Mouse (Mus musculus): ENCODE measurements around the gene Dchs1. TPM values are rescaled to one million over a fixed set of nuclear protein-coding genes. Genes with fewer than 3 reads are reported as not detected.

Gene Dchs1
- total RNA-seq, 2 experiments from 2014 or later = 8.6 to 11.5 TPM

DNA sequence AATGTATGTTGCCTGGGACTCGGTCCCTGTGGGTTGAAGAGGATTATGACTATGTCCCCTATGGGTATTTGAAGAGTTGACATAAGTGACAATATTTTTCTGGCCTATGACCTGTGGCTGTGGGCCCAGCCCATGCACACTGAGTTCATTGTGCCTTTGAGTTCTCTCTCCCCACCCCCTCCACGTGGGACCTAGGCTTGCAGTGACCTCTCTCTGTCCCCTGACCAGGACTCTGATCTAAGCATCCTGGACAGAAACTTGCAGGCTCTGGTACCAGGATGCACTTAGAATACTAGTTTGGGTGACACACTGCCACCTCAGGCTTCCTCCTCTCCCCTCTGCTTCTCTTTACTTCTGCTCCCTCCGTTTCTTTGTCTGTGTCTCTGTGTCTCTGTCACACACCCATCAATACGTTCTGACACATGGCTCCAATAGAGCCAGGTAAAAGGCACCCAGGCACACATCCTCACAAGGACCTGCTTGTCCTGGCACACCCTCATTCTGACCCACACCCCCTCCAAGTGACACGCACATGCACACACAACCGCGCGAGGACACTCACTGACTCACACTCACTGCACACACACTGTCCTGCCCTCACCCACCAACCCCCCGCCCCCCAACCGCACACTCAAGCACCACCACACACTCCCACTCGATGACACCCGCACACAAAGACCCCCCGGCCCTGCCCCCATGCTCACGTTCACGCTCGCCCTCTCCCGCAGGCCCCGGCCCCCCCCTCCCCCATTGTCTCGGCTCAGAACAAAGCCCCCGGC, 759 bp downstream of the Dchs1 start:
- intact Hi-C loops (cut with DNase I) = no loop called here
- no peak for DNase-seq (ENCODE audit: low spot score in 2 of 2)

DNA sequence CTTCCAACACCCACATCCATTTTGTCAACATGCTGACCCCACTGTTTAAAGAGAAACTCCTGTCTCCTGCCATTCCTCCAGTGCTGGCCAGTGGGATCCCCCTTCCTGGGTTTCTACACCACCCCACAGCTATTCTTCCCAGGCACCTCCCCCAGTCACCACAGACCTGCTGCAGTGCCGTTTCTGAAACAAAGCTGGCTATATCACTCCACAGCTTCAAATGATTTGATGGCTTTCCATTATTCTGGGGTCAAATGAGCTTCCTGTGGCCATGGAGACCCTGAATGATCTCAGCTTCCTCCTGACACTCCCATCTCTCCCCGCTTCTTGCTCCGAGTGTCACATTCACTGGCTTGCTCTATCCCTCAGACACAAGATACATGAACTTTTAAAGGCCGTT, 2.9 kb downstream of the Dchs1 start:
- intact Hi-C loops (cut with DNase I) = no loop called here

DNA sequence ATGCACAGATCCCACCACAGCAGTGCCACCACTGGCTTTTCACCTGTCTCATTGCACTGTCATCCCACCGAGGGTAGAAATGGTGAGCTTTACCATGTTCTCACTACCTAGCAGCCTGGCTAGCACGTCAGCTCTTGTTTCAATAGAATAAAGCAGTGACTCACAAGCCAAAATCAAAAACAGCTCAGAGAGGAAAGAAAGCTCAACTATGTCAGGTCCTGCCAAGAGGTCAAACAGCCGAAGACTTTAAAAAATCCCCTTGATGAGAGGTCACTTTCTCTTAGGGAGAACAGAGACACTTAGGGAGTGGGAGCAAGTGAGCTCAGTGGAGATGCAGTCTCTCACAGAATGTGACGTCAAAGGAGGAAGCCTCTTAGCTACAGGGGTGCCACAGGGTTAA, 3.6 kb downstream of the Dchs1 start:
- DNase-seq (ENCODE audit: low spot score in 2 of 2) = no peak
- intact Hi-C loops (cut with DNase I) = no loop called here

More for the DNA sequence above, 2.9 kb downstream of the Dchs1 start:
- DNase-seq (ENCODE audit: low spot score in 2 of 2) = no peak

DNA sequence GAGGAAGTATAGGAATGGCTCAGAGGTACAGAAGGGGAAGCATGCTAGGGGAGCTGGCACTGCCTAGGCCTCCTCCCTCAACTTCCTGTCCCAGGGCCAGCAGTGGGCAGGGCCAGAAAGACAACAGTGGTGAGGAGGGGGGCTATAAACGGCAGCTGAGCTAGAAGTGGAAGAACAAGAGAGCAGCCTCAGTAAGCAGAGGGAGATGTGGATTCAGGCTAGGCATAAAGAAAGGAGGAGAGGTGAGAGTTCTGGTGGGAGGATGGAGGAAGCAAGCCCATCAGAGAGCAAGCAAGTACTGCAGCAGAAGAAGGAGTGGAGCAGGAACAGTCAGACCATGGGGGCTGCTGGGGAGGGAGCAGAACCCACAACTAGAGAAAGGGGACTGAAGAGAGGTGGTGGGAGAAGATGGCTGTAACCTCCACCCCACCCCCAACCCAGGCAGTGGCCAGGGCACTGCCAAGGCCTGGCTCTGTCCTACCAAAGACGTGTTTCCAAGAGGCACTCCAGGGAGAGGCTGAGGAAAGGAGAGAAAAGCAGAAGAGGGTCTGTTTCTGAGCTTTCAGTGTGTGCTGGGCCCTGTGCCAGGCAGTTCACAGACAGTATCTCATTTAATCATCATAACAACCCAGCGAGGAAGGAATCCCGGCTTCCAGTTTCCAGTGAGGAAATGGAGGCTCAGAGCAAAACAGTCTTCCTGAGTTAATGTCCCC, 8.7 kb downstream of the Dchs1 start:
- DNase-seq (ENCODE audit: low spot score in 2 of 2) = no peak
- intact Hi-C loops (cut with DNase I) = no loop called here

DNA sequence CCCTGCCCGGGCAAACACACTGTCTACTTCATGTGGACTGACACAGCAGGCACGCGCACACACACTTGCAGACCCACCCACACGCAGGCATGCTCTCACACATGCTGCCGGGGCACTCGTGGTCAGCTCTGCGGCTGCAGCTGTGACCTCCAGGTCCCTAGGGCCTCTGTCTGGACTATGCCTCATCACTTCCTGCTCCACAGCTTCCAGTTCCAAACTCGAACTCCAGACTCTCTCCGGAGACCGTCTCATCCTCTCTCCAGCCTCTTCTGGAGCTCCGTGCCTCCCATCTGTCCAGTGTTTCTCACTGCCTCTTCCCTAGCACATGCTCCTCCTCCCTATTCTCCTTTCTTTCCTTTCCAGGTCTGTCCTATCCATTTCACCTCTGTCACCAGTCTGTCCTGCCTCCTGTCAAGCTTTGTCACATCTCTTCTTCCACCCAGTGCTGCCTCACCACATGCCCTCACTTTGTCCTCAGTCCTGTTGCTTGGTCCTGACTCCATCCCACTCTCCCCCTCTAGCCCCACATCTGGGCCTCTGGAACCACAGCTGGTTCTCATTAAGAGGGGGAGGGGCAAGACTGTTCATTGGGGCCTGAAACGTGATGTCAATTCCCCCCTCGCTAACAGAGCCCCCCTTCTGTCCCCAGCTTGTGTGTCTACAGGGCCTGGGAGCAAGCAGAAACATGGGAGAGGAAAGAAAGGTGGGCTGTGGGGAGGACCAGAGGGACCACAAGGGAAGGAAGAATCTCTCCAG, 9.5 kb downstream of the Dchs1 start:
- DNase-seq (ENCODE audit: low spot score in 2 of 2) = no peak
- intact Hi-C loops (cut with DNase I) = no loop called here

DNA sequence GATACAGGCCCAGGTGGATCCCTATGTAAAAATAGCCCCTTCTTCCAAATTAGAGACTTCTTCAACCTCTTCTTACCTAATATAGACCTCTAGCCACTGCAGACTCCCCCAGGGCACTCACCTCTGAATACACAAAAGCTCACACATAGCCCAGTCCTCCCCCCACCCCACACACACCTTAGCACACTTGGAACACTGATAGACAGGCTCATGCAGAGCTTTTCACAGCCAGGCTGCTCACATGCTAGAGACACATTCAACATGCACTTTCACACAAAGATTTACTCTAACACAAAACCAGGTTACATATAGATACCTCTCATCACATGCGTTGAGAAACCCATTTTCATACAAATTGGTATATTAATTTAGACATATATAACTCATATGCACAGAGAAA, 10.1 kb downstream of the Dchs1 start:
- intact Hi-C loops (cut with DNase I) = no loop called here
- DNase-seq (ENCODE audit: low spot score in 2 of 2) = no peak

DNA sequence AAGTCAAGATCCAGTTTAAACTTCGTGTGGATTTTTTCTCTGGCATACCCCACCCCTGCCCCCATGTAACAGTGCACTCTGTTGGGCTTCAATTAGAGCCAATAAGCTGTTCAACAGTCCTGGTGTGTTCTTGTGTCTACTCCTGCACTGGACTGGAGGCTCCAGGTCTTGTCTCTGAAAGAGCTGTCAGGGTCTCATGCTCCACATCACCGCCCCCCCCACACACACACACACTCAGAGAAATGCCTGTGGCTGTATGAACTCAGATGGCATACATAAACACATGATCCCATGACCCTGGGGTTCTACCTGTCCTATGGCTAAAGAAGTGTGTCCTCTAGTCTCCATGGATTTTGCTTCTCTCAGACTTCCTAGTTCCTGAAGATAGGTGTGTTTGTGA, 11.4 kb downstream of the Dchs1 start:
- no peak for DNase-seq (ENCODE audit: low spot score in 2 of 2)
- intact Hi-C loops (cut with DNase I) = no loop called here

DNA sequence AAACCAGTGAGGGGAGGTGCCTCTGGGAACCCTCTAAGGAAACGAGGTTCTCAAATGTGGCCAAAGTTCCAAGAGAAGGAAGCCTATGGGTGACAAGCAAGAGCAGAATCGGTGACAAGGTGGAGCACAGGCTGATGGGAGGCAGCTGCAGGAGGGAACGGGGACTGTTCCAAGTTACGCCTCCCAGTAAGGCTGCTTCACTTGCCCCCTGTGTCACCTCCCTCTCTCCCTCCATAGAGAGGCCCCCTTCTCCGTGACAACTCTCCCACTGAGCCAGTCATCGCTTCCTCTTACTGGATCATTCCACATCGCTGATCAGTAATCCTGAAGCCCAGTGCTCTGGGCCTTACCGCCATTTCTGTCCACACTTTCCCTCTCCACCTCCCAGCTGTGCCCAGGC, 12.8 kb downstream of the Dchs1 start:
- intact Hi-C loops (cut with DNase I) = no loop called here
- DNase-seq (ENCODE audit: low spot score in 2 of 2) = no peak

DNA sequence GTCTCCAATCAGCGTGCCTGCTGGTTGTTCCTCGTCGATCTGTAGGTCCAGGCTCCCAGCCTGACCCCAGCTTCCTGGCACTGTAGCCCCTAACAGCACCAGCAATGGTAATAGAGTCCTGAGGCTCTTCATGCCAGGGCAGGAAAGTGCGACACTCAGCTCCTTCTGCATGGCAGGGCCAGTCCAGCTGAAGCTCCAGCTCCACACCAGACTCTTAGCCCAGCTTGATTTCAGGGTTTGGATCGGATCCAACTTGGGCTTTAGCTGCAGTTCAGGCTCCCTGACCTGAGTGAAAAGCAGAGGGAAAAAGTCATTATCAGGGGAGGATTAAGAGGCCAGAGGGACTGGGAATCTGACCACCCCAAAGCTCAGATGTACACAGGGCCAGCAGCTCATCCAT, 14.4 kb downstream of the Dchs1 start:
- DNase-seq (ENCODE audit: low spot score in 2 of 2) = no peak
- intact Hi-C loops (cut with DNase I) = no loop called here

DNA sequence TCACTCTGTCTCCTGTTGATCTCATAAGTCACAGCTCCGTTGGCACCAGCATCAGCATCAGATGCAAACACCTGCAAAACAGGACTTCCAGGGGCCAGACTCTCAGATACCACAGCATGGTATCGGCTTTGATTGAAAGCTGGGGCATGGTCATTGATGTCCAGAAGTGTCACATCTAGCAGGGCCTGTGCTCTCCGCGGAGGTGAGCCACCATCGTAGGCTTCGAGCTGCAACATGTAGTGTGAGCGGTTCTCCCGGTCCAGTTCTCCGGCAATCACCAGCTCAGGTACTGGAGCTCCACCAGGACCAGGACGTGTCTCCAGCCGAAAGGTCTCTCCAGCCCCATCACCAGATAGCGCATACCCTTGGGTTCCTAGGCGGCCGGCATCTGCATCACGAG, 15.1 kb downstream of the Dchs1 start:
- no peak for DNase-seq (ENCODE audit: low spot score in 2 of 2)
- intact Hi-C loops (cut with DNase I) = no loop called here

DNA sequence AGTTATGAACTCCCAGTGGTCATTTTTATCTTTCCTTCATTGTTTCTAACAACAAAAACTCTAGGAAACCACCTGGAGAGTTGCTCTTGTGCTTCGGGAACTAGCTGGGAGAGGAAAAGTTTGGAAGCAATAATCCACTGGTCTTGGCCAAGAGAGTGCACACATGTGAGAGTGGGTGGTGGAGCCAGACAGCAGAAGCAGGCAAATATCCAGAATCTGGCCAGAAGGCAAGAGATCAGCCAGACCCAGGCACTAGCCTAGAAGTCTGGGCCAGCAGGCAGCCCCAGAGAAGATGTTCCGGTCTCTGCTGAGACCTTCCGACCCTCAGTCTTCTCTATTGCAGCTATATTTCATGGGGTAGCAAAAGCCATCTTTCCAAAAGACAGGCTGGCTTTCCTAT, 17.5 kb downstream of the Dchs1 start:
- no peak for DNase-seq (ENCODE audit: low spot score in 2 of 2)
- intact Hi-C loops (cut with DNase I) = no loop called here

DNA sequence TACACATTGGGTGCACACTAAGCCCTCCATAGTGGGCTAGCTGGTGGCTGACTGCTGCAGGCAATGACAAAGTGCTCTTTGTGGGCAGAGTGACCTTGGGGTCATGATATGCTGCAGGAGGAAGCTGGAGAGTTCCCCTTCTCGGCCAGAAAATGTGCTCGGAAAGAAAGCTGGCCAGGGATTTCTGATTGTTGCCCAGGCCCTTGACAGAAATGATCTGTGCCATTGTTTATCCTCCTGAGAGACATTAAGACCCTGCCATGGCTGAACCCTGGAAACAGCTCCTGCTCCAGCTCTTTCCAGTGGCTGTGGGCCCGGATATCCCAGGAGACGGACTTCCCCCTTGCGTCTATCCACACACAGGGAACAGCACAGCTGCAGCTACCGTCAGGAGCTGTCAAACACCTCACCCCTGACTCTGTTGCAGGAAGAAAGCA, 19.7 kb downstream of the Dchs1 start:
- intact Hi-C loops (cut with DNase I) = no loop called here
- no peak for DNase-seq (ENCODE audit: low spot score in 2 of 2)

DNA sequence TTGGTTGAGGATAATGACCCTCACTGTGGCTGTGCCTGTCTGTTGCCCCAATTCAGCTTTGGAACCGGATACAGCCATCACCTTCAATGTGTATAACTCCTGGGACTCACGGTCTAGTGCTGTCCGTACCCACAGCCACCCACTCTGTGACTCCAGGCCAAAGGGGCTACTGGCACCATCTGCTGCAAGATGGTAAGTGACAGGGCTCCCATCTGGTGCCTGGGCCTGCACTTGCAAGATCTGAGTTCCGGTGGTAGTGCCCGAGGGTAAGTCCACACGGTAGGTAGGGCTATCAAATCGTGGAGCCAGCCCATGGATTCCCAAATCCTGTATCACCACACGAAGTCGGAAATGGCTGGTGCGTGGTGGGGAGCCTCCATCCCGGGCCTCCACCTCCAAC, 23.1 kb downstream of the Dchs1 start:
- no peak for DNase-seq (ENCODE audit: low spot score in 2 of 2)
- intact Hi-C loops (cut with DNase I) = no loop called here

DNA sequence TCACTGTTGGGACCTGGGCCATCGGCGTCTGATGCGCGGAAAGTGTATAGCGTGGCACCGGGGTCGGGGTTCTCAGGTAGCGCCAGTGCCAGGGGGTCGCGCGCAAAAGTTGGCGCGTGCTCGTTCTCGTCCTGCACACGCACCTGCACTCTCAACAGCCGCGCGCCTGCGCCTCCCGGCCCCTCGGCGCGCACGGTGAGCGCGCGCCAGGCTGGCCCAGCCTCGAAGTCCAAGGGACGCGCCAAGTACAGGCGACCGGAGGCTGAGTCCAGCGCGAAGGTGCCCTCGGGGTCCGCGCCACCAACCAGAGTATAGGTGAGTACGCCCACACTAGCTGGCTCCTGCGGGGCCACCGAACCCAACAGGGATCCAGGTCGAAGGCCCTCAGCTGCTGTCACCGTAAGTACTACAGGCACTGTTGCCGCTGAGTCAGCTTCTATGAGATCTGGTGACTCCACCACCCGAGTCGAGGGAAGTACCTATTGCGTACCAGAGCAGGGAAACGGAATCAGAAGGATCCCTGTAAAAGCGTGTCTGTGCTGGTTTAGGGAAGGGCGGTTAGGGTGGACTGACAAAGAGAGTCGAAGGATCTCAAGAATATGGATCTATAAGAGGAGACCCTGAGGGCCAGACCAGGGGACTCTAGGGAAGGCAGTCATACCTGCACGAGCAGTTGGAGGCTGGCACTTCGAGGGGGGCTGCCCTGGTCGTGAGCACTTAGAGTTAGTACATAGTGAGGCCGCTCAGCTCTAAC, 24.8 kb downstream of the Dchs1 start:
- no peak for DNase-seq (ENCODE audit: low spot score in 2 of 2)
- intact Hi-C loops (cut with DNase I) = no loop called here

DNA sequence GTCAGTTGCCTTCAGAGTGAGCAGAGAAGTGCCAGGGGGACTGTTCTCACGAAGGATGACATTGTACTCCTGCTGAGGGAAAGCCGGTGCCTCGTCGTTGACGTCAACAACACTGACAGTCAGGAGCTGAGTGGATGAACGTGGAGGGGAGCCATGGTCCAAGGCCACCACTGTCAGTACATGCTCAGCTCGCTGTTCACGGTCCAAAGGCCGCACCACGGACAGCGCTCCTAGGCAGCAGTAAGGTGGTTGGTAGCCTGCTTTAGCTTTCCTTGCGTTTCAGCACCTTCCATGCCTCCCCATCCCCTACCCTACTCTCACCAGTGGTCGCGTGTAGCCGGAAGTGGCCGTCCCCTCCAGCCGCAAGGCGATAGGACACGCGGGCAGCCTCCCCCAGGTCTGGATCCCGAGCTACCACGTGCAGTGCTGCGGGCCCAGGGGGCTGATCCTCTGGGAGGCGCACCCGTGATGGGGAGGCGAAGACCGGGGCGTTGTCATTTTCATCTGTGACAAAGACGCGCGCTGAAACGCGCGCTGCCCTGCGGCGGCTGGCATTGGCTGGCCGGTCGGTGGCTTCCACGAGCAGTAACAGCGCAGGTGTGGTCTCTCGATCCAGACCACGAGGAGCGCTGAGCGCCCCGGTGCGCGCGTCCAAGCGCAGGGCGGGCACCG, 25.5 kb downstream of the Dchs1 start:
- DNase-seq (ENCODE audit: low spot score in 2 of 2) = no peak
- intact Hi-C loops (cut with DNase I) = no loop called here

DNA sequence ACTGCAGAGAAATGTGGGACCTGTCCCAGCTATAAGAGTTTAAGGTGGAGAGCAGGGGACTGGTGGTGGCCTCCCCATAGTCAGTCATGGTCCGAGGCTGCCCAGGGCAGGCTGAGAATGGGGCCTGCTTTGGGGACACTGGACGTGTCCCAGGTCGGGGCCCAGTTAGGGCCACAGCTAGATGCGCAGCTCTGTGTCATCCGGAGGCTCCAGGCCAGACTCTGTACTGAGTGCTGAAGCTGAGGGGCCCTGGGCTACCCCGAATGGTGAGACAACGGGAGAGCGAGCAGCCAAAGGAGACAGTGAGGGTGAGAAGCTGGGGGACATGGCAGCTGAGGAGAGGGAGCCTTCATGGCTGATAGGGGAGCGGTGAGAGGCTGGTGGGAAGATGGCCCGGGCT, 34.2 kb downstream of the Dchs1 start:
- intact Hi-C loops (cut with DNase I) = no loop called here

DNA sequence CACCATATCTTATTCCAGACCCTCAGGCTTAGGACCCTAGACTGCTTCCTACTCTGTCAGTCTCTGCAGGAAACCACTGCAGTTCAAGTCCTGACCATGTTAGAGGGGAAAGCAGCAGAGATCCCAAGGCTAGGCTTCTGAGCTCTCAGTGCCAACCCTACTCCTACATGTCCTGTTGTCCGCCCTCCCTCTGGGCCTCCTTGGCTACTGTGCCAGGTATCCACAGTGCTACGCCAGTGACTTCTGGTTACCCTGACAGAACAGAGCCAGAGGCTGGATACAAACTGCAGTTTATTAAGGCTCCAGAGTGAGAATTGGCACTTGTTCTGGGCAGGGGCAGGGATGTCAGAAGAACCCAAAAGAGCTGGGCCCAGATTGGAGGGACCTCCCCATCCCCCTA, 34.7 kb downstream of the Dchs1 start:
- no peak for DNase-seq (ENCODE audit: low spot score in 2 of 2)
- intact Hi-C loops (cut with DNase I) = no loop called here

More for the DNA sequence above, 34.2 kb downstream of the Dchs1 start:
- no peak for DNase-seq (ENCODE audit: low spot score in 2 of 2)

DNA sequence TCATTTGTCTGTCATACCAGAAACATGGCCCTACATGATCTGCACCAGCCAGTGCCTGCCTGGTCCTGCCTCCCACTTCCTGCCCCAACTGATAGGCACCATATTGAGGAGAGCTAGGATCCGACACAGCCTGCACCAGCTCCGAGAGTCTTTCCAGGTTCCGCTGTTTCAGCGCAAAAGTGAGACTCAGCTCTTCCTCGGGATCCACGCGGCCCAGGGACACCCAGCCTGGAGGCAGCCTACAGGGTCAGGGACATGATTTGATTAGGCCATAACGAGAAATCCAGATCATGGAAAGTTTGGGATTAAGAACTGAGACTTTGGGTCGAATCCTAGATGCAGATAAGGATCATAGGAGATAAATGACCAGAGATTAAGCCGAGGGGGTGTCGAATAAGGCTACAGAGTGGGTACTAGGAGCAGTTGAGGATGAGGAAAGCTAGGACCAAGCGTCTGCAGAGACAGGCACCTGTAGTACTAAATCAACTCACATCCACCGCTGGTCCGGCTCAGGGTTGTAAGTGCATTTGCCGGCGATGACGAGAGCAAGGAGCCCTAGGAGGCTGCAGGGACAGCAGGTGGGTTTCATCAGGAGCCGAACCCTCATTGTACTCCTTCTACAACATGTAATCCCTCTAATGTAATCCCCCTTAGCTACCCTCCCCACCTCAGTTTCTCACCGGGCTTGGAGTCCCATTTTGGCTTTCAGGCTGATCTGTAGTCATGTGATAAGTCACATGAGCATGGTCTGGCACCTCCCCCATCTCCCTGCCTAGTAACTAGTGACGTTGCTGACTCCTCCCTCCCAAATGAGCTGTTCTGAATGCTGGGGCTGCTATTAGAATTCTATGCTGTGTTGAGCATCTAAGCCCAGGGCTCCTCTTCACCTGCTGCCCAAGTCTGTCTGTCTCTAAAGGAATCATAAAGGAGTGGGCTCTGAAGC, 35.7 kb downstream of the Dchs1 start, which contains the start of gene Tpp1:
TSS of gene Tpp1 (minus strand) at position 745 of the 943 bp plus-strand sequence.
- intact Hi-C loops (cut with DNase I) = no loop called here
- DNase-seq (ENCODE audit: low spot score in 2 of 2) = peak; percentile 90 to 93
